Mouse (Mus musculus): ENCODE data around the gene Vasn. TPM values are rescaled to one million over a fixed set of nuclear protein-coding genes. Genes with fewer than 3 reads are reported as not detected.
A peak's percentile ranks its signal among the peaks of the same experiment; 100 is the strongest.

Vasn gene
- polyA plus RNA-seq (2015; fragmentation: Nextera tagmentation; extraction: Ambion mirVana) = 3.2 and 4.6 TPM in 2 replicates

DNA sequence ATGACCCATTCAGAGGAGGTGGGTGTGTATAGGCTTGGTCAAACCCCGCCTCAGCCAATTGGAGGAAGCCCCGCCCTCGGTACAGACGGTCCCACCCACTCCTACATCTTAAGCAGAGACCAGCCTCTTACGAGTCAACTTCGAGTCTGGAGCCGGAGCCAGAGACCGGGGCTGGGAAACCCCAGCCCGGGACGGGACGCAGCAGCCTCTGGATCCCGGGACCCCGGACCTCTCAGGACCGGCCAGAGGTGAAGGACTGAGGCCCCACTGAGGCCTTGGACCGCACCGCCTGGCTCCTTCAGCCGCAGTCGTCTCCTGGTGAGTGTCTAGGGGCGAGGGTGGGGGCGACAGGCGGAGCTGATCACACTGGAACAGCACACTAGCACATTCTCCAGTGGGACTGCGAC is at the start of gene Vasn, which contains the start of gene Dnaja3:
Vasn (plus strand) TSS at position 111 of the 407 bp plus-strand sequence.
Dnaja3 (plus strand) TSS at position 159 of the 407 bp plus-strand sequence.
- peak within 1 kb of the TSS; percentile 75 for H3K4me2 ChIP-seq (replicated peaks)
- peak within 1 kb of the TSS; percentile 48 for H3K4me3 ChIP-seq (replicated peaks)
- peaks cover 3% of the 10 kb centered on the region; the same call in 1 of the 2 replicates for H3K27me3 ChIP-seq
- WGBS = under 1% methylated on average over 21 of the region's 22 CpGs
- peak within 1 kb of the TSS; percentile 61 for H3K9ac ChIP-seq (replicated peaks)
- peak within 1 kb of the TSS; percentile 20; the same call in 1 of the 2 replicates for H3K27ac ChIP-seq
- H3K9me3 ChIP-seq = no peaks in the 10 kb centered on the region
- H3K36me3 ChIP-seq = peaks cover 5% of the 10 kb centered on the region; the same call in 1 of the 2 replicates
- H3K4me1 ChIP-seq (replicated peaks) = peaks cover 50% of the 10 kb centered on the region
- ATAC-seq = peak; percentile 94

DNA sequence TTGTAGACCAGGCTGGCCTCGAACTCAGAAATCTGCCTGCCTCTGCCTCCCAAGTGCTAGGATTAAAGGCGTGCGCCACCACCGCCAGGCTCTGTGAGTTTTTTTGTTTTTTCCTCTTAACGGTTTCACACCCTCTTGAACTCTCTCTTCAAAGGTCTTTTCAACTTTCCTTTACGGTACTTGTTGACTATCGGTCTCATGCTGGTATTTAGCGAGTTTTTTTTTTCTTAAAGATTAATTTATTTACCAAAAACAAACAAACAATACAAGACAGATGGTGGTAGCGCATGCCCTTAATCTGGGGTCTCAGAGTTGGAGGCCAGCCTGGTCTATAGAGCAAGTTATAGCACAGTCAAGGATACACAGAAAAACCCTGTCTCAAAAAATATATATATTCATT is 49.5 kb upstream of the Vasn start:
- Histone ChIP-seq H3K4me2 (replicated peaks) (no peak overlapping the region), H3K4me3 (replicated peaks) (no peak overlapping the region), H3K36me3 (peaks cover 7% of the 10 kb centered on the region), H3K9ac (replicated peaks) (no peak overlapping the region), H3K27ac (no peak overlapping the region), H3K4me1 (replicated peaks) (peaks cover 44% of the 10 kb centered on the region), H3K27me3 (no peaks in the 10 kb centered on the region), H3K9me3 (no peaks in the 10 kb centered on the region)
- 97% methylated on average over 9 of the region's 9 CpGs for WGBS
- ATAC-seq = no peak

DNA sequence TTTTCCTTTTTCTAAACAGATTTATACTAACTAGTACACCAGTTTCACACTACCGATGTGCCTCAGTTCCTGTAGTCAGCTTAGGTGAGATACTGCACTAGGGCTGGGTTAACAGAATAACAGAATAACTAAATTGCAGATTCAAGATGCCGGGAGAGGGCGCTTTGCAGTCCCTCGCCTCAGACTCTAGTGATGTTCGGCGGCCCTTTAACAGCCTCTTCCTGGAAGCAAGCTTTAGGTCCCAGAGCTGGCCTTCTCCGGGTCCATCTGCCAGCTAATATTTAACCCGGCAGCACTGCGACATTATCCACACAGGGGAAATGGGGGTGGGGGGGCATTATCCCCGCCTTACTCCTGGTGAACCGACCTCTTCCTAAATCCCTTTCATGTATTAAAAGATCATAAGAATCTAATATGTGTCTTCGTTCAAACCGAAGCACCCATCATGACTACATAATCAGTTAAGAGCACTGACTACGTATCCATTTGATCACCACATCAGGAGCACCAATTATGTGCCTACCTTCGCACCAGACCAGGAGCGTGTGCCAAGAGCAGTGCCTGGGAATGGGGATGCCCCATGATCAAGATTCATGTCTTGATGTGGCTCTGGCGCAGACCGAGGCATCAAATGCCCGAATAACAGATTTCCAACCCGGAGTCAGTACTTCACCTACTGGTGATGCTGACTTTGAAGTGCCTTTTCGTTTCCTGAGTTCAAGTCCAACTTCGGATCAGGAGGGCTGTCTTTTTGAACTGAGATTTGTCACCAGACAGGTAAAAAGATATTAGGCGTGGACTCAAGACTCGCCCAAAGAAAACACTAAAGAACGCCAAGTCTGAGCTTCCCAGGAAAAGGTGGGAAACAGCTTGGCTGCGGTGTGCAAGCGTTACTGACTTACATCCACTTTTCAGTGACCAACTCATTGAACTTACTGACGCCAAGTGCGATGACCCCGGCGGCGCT is 46.5 kb upstream of the Vasn start:
- H3K4me2 ChIP-seq (replicated peaks) = peak overlapping the region; percentile 94
- H3K9ac ChIP-seq (replicated peaks) = peak overlapping the region; percentile 95
- 12% methylated on average over 32 of the region's 32 CpGs for WGBS
- ATAC-seq = no peak
- H3K27me3 ChIP-seq = no peaks in the 10 kb centered on the region
- no peaks in the 10 kb centered on the region for H3K9me3 ChIP-seq
- H3K27ac ChIP-seq = peak overlapping the region; percentile 98
- peak overlapping the region; percentile 83 for H3K4me3 ChIP-seq (replicated peaks)
- peaks cover 7% of the 10 kb centered on the region for H3K36me3 ChIP-seq
- peaks cover 54% of the 10 kb centered on the region for H3K4me1 ChIP-seq (replicated peaks)

DNA sequence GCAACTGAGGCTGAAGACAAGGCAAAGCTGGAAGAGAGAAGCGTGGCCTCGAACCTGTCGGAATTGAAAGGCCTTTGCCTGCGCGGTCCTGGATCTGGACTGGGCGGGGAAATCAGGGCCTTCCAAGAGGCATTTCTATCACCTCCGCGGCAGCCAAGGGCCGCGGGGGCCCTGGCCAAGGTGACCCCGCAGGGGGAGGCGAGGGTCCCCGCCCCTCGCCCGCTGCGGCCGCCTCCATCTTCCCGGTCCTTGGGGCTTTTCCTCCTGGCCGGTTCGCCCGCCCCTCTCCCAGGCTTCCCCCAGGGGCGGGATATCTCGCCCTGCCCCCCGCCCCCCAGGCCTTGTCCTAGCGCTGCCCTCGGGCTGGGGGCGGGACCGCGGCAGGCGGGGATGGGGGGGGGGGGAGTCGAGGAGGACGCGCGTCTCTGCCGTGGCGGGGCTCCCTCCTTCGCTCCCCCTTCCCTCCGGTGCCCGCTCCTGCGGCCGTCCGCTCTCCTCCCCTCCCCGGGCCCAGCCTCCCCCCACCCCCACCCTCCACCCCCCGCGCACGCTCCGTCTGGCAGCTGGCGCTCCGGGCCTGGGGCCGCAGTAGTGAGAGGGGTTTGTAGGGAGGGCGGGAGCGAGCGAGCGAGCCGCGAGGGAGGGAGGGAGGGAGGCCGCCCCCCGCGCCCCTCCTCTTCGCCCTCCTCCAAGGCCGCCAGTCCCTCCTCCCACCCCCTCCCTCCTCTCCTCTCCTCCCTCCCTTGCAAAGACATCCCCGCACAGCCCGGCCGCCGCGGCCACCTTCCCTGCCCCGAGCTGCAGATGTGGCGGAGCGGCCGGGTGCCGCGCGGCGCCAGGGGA is 45.5 kb upstream of the Vasn start, which contains the start of gene Glis2:
Glis2 (plus strand) TSS at position 743 of the 843 bp plus-strand sequence.
- H3K27me3 ChIP-seq = no peaks in the 10 kb centered on the region
- peaks cover 7% of the 10 kb centered on the region for H3K36me3 ChIP-seq
- H3K4me2 ChIP-seq (replicated peaks) = peak within 1 kb of the TSS; percentile 94
- peak within 1 kb of the TSS; percentile 98 for H3K27ac ChIP-seq
- peaks cover 64% of the 10 kb centered on the region for H3K4me1 ChIP-seq (replicated peaks)
- peak within 1 kb of the TSS; percentile 83 for H3K4me3 ChIP-seq (replicated peaks)
- no peaks in the 10 kb centered on the region for H3K9me3 ChIP-seq
- peak; percentile 87 for ATAC-seq
- 0% methylated on average over 30 of the region's 74 CpGs for WGBS
- H3K9ac ChIP-seq (replicated peaks) = peak within 1 kb of the TSS; percentile 95

DNA sequence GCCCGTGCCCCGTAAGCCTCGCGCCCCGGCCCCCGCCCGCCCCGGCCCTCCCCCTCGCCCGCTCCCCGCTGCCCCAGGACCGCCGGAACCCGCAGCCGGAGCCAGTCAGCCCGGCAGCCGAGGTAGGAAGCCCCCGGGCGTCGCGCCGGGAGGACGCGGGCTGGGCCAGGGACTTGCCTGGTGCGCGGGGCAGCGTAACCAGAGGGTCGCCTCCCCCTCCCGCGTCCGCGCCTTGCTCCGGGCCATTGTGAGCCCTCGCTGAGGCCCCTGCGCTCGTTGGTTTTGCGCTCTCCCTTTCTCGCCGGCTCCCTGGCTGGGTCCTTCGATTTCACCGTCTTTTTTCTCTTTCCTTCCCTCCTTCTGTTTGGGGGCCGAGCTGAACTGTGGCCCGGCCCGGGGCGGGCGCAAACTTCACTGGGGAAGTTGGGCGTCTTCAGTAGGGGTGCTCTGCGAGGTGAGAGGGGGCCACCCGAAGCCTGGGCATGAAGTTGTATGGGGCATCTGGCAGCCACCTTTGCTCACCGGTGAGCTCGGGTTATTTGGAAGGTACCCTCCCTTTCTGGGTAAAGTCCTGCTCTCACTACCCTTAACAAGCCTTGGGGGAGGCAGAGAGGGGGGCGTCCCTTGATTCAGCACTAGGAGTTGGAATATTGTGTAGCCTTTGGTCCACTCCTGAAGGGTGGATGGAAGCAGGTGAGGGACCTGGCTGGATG is 44.8 kb upstream of the Vasn start:
- H3K9ac ChIP-seq (replicated peaks) = peak overlapping the region; percentile 95
- under 1% methylated on average over 51 of the region's 52 CpGs for WGBS
- no peaks in the 10 kb centered on the region for H3K9me3 ChIP-seq
- peak; percentile 53 for ATAC-seq
- H3K27me3 ChIP-seq = no peaks in the 10 kb centered on the region
- H3K27ac ChIP-seq = peak overlapping the region; percentile 98
- H3K4me1 ChIP-seq (replicated peaks) = peaks cover 71% of the 10 kb centered on the region
- H3K4me3 ChIP-seq (replicated peaks) = peak overlapping the region; percentile 83
- peaks cover 7% of the 10 kb centered on the region for H3K36me3 ChIP-seq
- H3K4me2 ChIP-seq (replicated peaks) = peak overlapping the region; percentile 94

DNA sequence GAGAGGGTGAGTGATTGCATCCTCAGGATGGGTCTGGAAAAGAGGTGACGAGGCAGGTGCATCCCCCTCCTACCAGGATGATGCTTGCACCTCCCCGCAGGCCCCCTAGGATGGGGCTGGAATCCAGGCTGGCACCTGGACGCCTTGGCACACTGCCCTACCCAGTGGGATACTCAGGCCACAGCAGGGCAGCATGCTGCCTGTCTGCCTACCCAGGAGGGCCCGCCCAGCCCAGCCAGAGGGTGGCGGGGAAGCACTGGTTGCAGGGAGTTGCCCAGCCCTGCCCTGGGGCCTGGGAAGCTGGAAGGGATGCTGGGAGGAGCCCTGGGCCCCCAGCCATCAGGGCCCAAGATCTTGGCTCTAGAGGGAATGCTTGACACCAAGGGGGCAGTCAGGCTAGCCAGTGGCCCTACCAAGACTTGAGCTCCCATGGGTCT is 44.2 kb upstream of the Vasn start:
- peaks cover 76% of the 10 kb centered on the region for H3K4me1 ChIP-seq (replicated peaks)
- 0% methylated on average over 5 of the region's 5 CpGs for WGBS
- no peaks in the 10 kb centered on the region for H3K9me3 ChIP-seq
- H3K4me3 ChIP-seq (replicated peaks) = peak overlapping the region; percentile 83
- ATAC-seq = peak; percentile 22
- H3K9ac ChIP-seq (replicated peaks) = peak overlapping the region; percentile 95
- peak overlapping the region; percentile 98 for H3K27ac ChIP-seq
- peaks cover 3% of the 10 kb centered on the region for H3K36me3 ChIP-seq
- H3K4me2 ChIP-seq (replicated peaks) = peak overlapping the region; percentile 94
- no peaks in the 10 kb centered on the region for H3K27me3 ChIP-seq

DNA sequence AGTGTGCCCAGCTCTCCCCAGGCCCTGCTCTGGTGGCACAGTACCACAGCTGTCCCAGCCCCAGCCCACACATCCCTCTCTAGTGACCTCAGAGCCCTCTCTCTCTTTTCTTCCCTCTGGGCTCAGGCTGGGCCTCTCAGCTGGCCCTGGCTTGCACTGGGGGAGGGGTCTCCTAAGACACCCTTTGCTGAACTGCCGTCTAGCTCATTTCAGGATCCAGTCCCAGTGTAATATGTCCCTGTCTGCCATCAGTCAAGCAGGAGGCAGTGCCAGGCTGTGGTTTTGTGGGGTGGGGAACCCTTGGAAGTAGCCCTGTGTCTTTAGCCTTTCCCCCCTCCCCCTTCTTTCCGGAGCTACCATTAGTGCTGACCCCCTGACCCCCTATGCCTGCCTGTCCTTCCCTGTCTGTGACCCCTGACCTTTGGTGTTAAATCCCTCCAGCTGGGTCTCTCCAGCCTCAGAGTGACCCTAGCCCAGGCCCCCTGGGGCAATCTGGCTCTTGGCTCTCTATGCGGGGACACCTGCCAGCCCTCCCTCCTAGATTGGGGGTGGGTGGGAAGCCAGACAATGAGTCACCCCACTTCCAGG is 43.5 kb upstream of the Vasn start:
- no peak; the same call in 1 of the 2 replicates for ATAC-seq
- peak overlapping the region; percentile 95 for H3K9ac ChIP-seq (replicated peaks)
- peak overlapping the region; percentile 83 for H3K4me3 ChIP-seq (replicated peaks)
- H3K27me3 ChIP-seq = no peaks in the 10 kb centered on the region
- H3K36me3 ChIP-seq = no peaks in the 10 kb centered on the region
- H3K27ac ChIP-seq = peak overlapping the region; percentile 98
- 9% methylated on average over 3 of the region's 3 CpGs for WGBS
- H3K4me1 ChIP-seq (replicated peaks) = peaks cover 83% of the 10 kb centered on the region
- H3K4me2 ChIP-seq (replicated peaks) = peak overlapping the region; percentile 94
- no peaks in the 10 kb centered on the region for H3K9me3 ChIP-seq

DNA sequence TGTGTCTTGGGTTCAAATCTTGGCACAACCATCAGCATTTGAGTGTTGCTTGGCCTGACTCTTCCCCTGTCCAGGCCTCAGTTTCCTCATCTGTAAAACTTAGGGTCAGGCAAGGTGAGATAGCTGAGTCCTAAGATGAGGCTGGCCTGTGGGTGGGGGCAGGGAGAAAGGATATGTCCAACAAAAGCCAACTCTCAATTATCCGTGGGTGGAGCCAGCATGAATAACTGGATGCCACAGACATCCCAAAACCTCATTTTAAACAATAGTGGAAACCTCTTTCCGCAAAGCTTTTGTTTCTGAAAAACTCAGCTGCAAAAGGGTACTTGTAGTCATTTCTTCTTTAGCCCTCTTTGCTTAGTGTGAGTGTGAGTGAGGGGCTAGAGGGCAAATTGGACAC is 42.9 kb upstream of the Vasn start:
- H3K4me1 ChIP-seq (replicated peaks) = peaks cover 88% of the 10 kb centered on the region
- peak overlapping the region; percentile 98; the same call in 1 of the 2 replicates for H3K27ac ChIP-seq
- H3K27me3 ChIP-seq = no peaks in the 10 kb centered on the region
- ATAC-seq = no peak
- peak overlapping the region; percentile 94 for H3K4me2 ChIP-seq (replicated peaks)
- H3K9me3 ChIP-seq = no peaks in the 10 kb centered on the region
- H3K4me3 ChIP-seq (replicated peaks) = peak overlapping the region; percentile 83
- H3K36me3 ChIP-seq = no peaks in the 10 kb centered on the region
- H3K9ac ChIP-seq (replicated peaks) = peak overlapping the region; percentile 95; the same call in 1 of the 2 replicates
- WGBS = 33% methylated on average over 2 of the region's 2 CpGs

DNA sequence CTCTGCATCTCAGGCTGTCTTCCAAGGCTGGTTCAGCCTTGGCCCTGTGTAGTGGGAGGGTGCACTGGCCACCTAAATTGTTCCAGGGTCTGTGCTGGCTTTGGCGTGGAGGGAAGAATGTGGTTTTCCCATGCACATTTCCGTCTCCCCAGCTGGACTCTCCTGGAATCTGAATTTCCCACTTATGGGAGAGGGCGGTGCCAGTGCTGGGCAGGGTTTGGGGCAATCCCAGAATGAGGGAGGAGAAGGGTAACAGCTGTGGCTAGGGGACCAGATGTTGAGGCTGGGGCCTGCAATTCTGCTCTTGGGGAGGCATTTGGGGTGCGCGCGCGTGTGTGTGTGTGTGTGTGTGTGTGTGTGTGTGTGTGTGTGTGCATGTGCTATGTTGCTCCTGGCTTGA is 42.4 kb upstream of the Vasn start:
- Histone ChIP-seq H3K4me2 (replicated peaks) (peak overlapping the region; percentile 94), H3K36me3 (no peaks in the 10 kb centered on the region), H3K9me3 (no peaks in the 10 kb centered on the region), H3K4me1 (replicated peaks) (peaks cover 88% of the 10 kb centered on the region), H3K9ac (replicated peaks) (peak overlapping the region; percentile 45; the same call in 1 of the 2 replicates), H3K27ac (peak overlapping the region; percentile 69), H3K27me3 (no peaks in the 10 kb centered on the region), H3K4me3 (replicated peaks) (peak overlapping the region; percentile 83)
- WGBS = 57% methylated on average over 7 of the region's 7 CpGs
- ATAC-seq = no peak

DNA sequence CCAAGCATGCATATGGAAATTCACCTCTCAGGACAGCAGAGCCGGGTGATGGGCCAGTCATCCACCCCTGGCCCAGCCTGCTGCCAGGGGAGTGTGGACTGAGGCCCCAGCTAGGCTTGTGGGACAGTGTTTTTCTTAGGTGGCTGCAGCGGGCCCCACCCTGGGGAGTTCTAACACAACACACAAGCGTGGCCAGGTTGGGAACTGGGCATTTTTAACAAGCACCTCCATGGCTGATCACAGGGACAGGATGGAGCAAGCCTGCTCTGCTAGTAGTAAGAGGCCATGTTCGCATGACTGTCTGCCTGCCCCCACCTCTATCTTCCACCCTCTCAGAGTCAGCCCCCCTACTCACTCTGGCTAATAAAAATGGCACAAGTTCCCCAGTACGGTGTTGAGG is 41.7 kb upstream of the Vasn start:
- H3K9ac ChIP-seq (replicated peaks) = peak overlapping the region; percentile 45; the same call in 1 of the 2 replicates
- no peaks in the 10 kb centered on the region for H3K9me3 ChIP-seq
- peak overlapping the region; percentile 69 for H3K27ac ChIP-seq
- H3K27me3 ChIP-seq = no peaks in the 10 kb centered on the region
- WGBS = 71% methylated on average over 5 of the region's 5 CpGs
- peaks cover 88% of the 10 kb centered on the region for H3K4me1 ChIP-seq (replicated peaks)
- H3K4me2 ChIP-seq (replicated peaks) = peak overlapping the region; percentile 94
- no peaks in the 10 kb centered on the region for H3K36me3 ChIP-seq
- ATAC-seq = no peak
- H3K4me3 ChIP-seq (replicated peaks) = no peak overlapping the region

Data from midbrain, embryonic 13.5 days (tissue).